Comparison of ENCODE assay signal across 8 mouse cellular contexts in the genomic region with DNA sequence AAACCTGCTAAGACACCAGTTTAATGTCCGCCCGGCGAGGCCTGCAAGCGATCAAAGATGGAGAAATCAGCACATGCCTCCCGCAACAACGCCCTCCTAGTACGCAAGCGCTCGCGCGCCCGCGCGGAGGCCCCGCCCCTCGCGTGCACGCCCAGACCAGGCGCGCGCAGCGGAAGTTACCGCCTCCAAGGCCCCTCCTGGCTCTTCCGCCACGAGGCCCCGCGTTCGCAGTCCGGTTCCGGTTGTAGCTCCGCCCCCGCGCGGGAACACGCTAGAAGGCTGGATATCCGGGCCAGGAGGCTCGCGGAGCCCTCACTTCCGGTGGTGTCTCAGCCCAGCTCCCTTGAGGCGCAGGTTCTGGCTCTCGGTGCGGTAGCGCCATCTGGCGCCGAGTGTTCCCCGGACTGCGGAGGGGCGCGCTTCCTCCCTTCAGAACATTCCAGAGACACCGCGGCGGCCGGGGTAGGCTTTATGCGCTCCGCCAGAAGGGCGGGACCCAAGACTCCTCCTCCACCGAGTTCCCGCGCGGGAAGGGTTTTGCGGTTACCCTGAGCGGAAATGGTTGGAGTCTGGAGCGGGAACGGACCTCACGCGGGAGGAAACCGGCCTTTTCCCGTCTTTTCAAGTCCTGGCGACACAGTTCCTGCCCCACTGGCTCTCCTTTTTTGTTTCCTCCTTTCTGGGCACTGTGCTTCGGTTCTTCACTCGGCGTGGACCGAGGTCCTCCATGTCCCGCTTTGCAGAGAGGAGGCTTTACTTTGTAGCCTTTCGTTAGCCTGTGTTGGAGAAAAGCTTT. TPM values are rescaled to one million over a fixed set of nuclear protein-coding genes. Genes with fewer than 3 reads are reported as not detected.
A peak's percentile ranks its signal among the peaks of the same experiment; 100 is the strongest.
DNase-seq lines count a peak whose midpoint lies in the region; ATAC-seq and TF ChIP-seq lines count a peak whose summit lies in the region.

No protein-coding gene starts in this region.

- H3K27ac ChIP-seq in bone marrow, adult 2 months (ENCODE audit: control insufficient read depth, insufficient read depth, low read depth, low read length, poor library complexity): peak overlapping the region; percentile 98
- H3K27ac ChIP-seq in embryonic facial prominence, embryonic 15.5 days (replicated peaks): peak overlapping the region; percentile 99
- H3K27ac ChIP-seq in kidney, embryonic 14.5 days (ENCODE audit: low read depth, low read length): peak overlapping the region; percentile 98
- H3K27ac ChIP-seq in limb, embryonic 15.5 days: peak overlapping the region; percentile 99

- H3K4me3 ChIP-seq in bone marrow, adult 2 months (replicated peaks; ENCODE audit: control insufficient read depth, low read depth, low read length): peak overlapping the region; percentile 69
- peak overlapping the region; percentile 56 for H3K4me3 ChIP-seq in embryonic facial prominence, embryonic 15.5 days (replicated peaks)
- H3K4me3 ChIP-seq in kidney, embryonic 14.5 days (ENCODE audit: low read length): peak overlapping the region; percentile 48
- peak overlapping the region; percentile 55 for H3K4me3 ChIP-seq in limb, embryonic 15.5 days

- peak; percentile 47; the same call in 1 of the 2 replicates for TF ChIP-seq POLR2A in bone marrow, adult 2 months (IDR thresholded peaks at IDR 0.05; ENCODE audit: borderline replicate concordance, control insufficient read depth, low read depth, low read length)

- ATAC-seq in embryonic facial prominence, embryonic 15.5 days (ENCODE audit: insufficient number of reproducible peaks, low FRiP score, low TSS enrichment, low read depth): peak; percentile 98
- ATAC-seq in kidney, embryonic 14.5 days (ENCODE audit: low FRiP score, low TSS enrichment): peak; percentile 99
- ATAC-seq in limb, embryonic 15.5 days (ENCODE audit: insufficient number of reproducible peaks, low FRiP score, low TSS enrichment, low read depth): peak; percentile 98

- peak overlapping the region; percentile 62 for H3K9ac ChIP-seq in embryonic facial prominence, embryonic 15.5 days
- H3K9ac ChIP-seq in kidney, embryonic 14.5 days (ENCODE audit: low read depth, low read length): peak overlapping the region; percentile 87
- H3K9ac ChIP-seq in limb, embryonic 15.5 days: peak overlapping the region; percentile 69

- peak overlapping the region; percentile 59 for H3K4me2 ChIP-seq in embryonic facial prominence, embryonic 15.5 days (replicated peaks)
- H3K4me2 ChIP-seq in kidney, embryonic 14.5 days (replicated peaks; ENCODE audit: low read depth, low read length): peak overlapping the region; percentile 64
- H3K4me2 ChIP-seq in limb, embryonic 15.5 days: peak overlapping the region; percentile 60

- H3K27me3 ChIP-seq in embryonic facial prominence, embryonic 15.5 days: no peaks in the 10 kb centered on the region
- no peaks in the 10 kb centered on the region for H3K27me3 ChIP-seq in kidney, embryonic 14.5 days (ENCODE audit: control insufficient read depth, insufficient read depth, low read length)
- H3K27me3 ChIP-seq in limb, embryonic 15.5 days: no peaks in the 10 kb centered on the region

- DNase-seq in 416B (ENCODE audit: low read depth): peak; percentile 99
- peak; percentile 100 for DNase-seq in heart, adult 9 months (ENCODE audit: low spot score in 2 of 2)
- peak; percentile 98 to 99 for DNase-seq in monocyte, adult 2 months (ENCODE audit: low read depth in 1 of 2, low spot score in 2 of 2)
- peak; percentile 99 to 100 for DNase-seq in spleen, postnatal 36 days (ENCODE audit: low spot score in 2 of 2)

- H3K9me3 ChIP-seq in embryonic facial prominence, embryonic 15.5 days (replicated peaks): no peaks in the 10 kb centered on the region
- no peaks in the 10 kb centered on the region for H3K9me3 ChIP-seq in kidney, embryonic 14.5 days (ENCODE audit: control insufficient read depth, low read length)
- no peaks in the 10 kb centered on the region for H3K9me3 ChIP-seq in limb, embryonic 15.5 days

- peak; percentile 66 for TF ChIP-seq CTCF in bone marrow, adult 2 months (IDR thresholded peaks at IDR 0.05; ENCODE audit: control insufficient read depth, insufficient read depth, low read length)

- H3K36me3 ChIP-seq in embryonic facial prominence, embryonic 15.5 days: no peaks in the 10 kb centered on the region
- no peaks in the 10 kb centered on the region for H3K36me3 ChIP-seq in kidney, embryonic 14.5 days (ENCODE audit: control insufficient read depth, insufficient read depth, low read length)
- no peaks in the 10 kb centered on the region for H3K36me3 ChIP-seq in limb, embryonic 15.5 days

- WGBS in bone marrow, adult 2 months: under 1% methylated on average over 75 of the region's 75 CpGs
- WGBS in embryonic facial prominence, embryonic 15.5 days: under 1% methylated on average over 75 of the region's 75 CpGs
- WGBS in kidney, embryonic 14.5 days: under 1% methylated on average over 75 of the region's 75 CpGs
- under 1% methylated on average over 75 of the region's 75 CpGs for WGBS in limb, embryonic 15.5 days

- H3K4me1 ChIP-seq in bone marrow, adult 2 months (ENCODE audit: control insufficient read depth, insufficient read depth, low read length): no peaks in the 10 kb centered on the region; the same call in 1 of the 2 replicates
- peaks cover 6% of the 10 kb centered on the region; the same call in 1 of the 2 replicates for H3K4me1 ChIP-seq in embryonic facial prominence, embryonic 15.5 days
- 0 out of 2 replicates have a peak, but pooled peaks cover 4% of the 10 kb centered on the region for H3K4me1 ChIP-seq in kidney, embryonic 14.5 days (ENCODE audit: control insufficient read depth, insufficient read depth, low read length)
- H3K4me1 ChIP-seq in limb, embryonic 15.5 days: peaks cover 9% of the 10 kb centered on the region

RNA-seq across cellular contexts. Expression of a gene that starts 59.4 kb away (rescaled TPM):
- polyA plus RNA-seq in bone marrow, adult 2 months (2011; ENCODE audit: insufficient read depth, insufficient read length, low replicate concordance, missing spikeins): not detected in 2 replicates
- polyA plus RNA-seq in embryonic facial prominence, embryonic 15.5 days (2015; fragmentation: Nextera tagmentation; extraction: Ambion mirVana): not detected in 2 replicates
- not detected in 2 replicates for polyA plus RNA-seq in kidney, embryonic 14.5 days (2014; fragmentation: Nextera tagmentation; extraction: Ambion mirVana)
- not detected in 2 replicates for polyA plus RNA-seq in limb, embryonic 15.5 days (2015; fragmentation: Nextera tagmentation; extraction: Ambion mirVana)

Comparison
In these comparisons a context has a peak if more than half of its experiments do, and no peak if none do; other contexts are left out.
1. Peak in every context shown above with its lines: DNase-seq, ATAC-seq, H3K4me3 ChIP-seq and H3K27ac ChIP-seq.